Comparison of ENCODE assay signal across 8 mouse cellular contexts in genomic region chr14:111675211-111676165, GRCm38 (mm10). TPM values are rescaled to one million over a fixed set of nuclear protein-coding genes. Genes with fewer than 3 reads are reported as not detected.
DNase-seq lines count a peak whose midpoint lies in the region; ATAC-seq and TF ChIP-seq lines count a peak whose summit lies in the region.

No protein-coding gene starts in this region.

- peak; percentile 73 for ATAC-seq in forebrain, embryonic 16.5 days
- ATAC-seq in intestine, embryonic 16.5 days: peak; percentile 76

- no peak for TF ChIP-seq POLR2A in cerebellum, adult 2 months (IDR thresholded peaks at IDR 0.05; ENCODE audit: borderline replicate concordance, insufficient read depth, low read length)

- WGBS in cerebellum, adult 2 months: under 1% methylated on average over 83 of the region's 94 CpGs
- WGBS in forebrain, embryonic 16.5 days: under 1% methylated on average over 91 of the region's 94 CpGs
- WGBS in intestine, embryonic 16.5 days: under 1% methylated on average over 82 of the region's 94 CpGs

- no peaks in the 10 kb centered on the region for H3K36me3 ChIP-seq in forebrain, embryonic 16.5 days (ENCODE audit: control insufficient read depth, insufficient read depth)
- H3K36me3 ChIP-seq in intestine, embryonic 16.5 days (ENCODE audit: control insufficient read depth, insufficient read depth, low read length): no peaks in the 10 kb centered on the region

- H3K4me2 ChIP-seq in forebrain, embryonic 16.5 days (ENCODE audit: low read length): peak overlapping the region; percentile 70
- H3K4me2 ChIP-seq in intestine, embryonic 16.5 days (ENCODE audit: low read depth, low read length): peak overlapping the region; percentile 99

- TF ChIP-seq CTCF in cerebellum, adult 2 months (IDR thresholded peaks at IDR 0.05; ENCODE audit: borderline replicate concordance, insufficient read depth, low read depth, low read length): no peak

- DNase-seq in layer of hippocampus, adult 11-12 months (ENCODE audit: low spot score): peak; percentile 39
- no peak for DNase-seq in layer of hippocampus, adult 9-10 months (ENCODE audit: low spot score)
- DNase-seq in cerebellum, adult 2 months: peak; percentile 72 to 74
- DNase-seq in liver: peak; percentile 37
- DNase-seq in right cerebral cortex, adult 18-20 months: peak; percentile 61
- DNase-seq in spleen, postnatal 14 days (ENCODE audit: low spot score in 2 of 2): no peak

- no peaks in the 10 kb centered on the region for H3K27me3 ChIP-seq in cerebellum, adult 2 months (ENCODE audit: control insufficient read depth, insufficient read depth, low read length)
- H3K27me3 ChIP-seq in forebrain, embryonic 16.5 days (replicated peaks; ENCODE audit: control insufficient read depth, insufficient read depth, low read length): no peaks in the 10 kb centered on the region
- H3K27me3 ChIP-seq in intestine, embryonic 16.5 days (replicated peaks; ENCODE audit: control insufficient read depth, insufficient read depth, low read length): peaks cover 26% of the 10 kb centered on the region

- no peaks in the 10 kb centered on the region for H3K9me3 ChIP-seq in forebrain, embryonic 16.5 days (ENCODE audit: control insufficient read depth, low read length)
- H3K9me3 ChIP-seq in intestine, embryonic 16.5 days (ENCODE audit: control insufficient read depth, low read length): no peaks in the 10 kb centered on the region

- peak overlapping the region; percentile 96 for H3K4me3 ChIP-seq in cerebellum, adult 2 months (replicated peaks; ENCODE audit: insufficient read depth, low read depth, low read length)
- peak overlapping the region; percentile 86 for H3K4me3 ChIP-seq in forebrain, embryonic 16.5 days (replicated peaks; ENCODE audit: low read length)
- peak overlapping the region; percentile 68 for H3K4me3 ChIP-seq in intestine, embryonic 16.5 days (ENCODE audit: low read length)

- peak overlapping the region; percentile 89 for H3K9ac ChIP-seq in forebrain, embryonic 16.5 days (replicated peaks; ENCODE audit: low read depth, low read length)
- peak overlapping the region; percentile 68 for H3K9ac ChIP-seq in intestine, embryonic 16.5 days (ENCODE audit: low read depth, low read length)

- 0 out of 2 replicates have a peak, but pooled peaks cover 4% of the 10 kb centered on the region for H3K4me1 ChIP-seq in cerebellum, adult 2 months (ENCODE audit: control insufficient read depth, insufficient read depth, low read length)
- H3K4me1 ChIP-seq in forebrain, embryonic 16.5 days (replicated peaks; ENCODE audit: control insufficient read depth, insufficient read depth, low read length): peaks cover 11% of the 10 kb centered on the region
- H3K4me1 ChIP-seq in intestine, embryonic 16.5 days (ENCODE audit: control insufficient read depth, insufficient read depth, low read length): peaks cover 4% of the 10 kb centered on the region; the same call in 1 of the 2 replicates

- H3K27ac ChIP-seq in cerebellum, adult 2 months (ENCODE audit: insufficient read depth, low read length): peak overlapping the region; percentile 73
- peak overlapping the region; percentile 98 for H3K27ac ChIP-seq in forebrain, embryonic 16.5 days (ENCODE audit: low read length)
- H3K27ac ChIP-seq in intestine, embryonic 16.5 days (ENCODE audit: low read length): no peak overlapping the region

RNA-seq across cellular contexts. Expression of gene Slitrk5, which starts 0.6 kb away (rescaled TPM):
- 12.9 and 13.2 TPM in 2 replicates for polyA plus RNA-seq in cerebellum, adult 2 months (2012; rRNA removed)
- 26.4 and 26.8 TPM in 2 replicates for polyA plus RNA-seq in forebrain, embryonic 16.5 days (2015; fragmentation: Nextera tagmentation; extraction: Ambion mirVana)
- polyA plus RNA-seq in intestine, embryonic 16.5 days (2015; fragmentation: Nextera tagmentation; extraction: Ambion mirVana): 2.3 and 2.6 TPM in 2 replicates

Comparison
In these comparisons a context has a peak if more than half of its experiments do, and no peak if none do; other contexts are left out.
1. DNase-seq: peak in layer of hippocampus, adult 11-12 months (single experiment), cerebellum, adult 2 months (2 of 2), liver (single experiment) and right cerebral cortex, adult 18-20 months (single experiment); none in layer of hippocampus, adult 9-10 months (single experiment) and spleen, postnatal 14 days (0 of 2).
2. Peak in every context shown above with its lines, with median percentiles within 50 percentile points of each other: H3K4me3 ChIP-seq.